Mouse (Mus musculus) embryonic facial prominence, embryonic 12.5 days (tissue): Measurements from ENCODE around the gene Lrch3. TPM values are rescaled to one million over a fixed set of nuclear protein-coding genes. Genes with fewer than 3 reads are reported as not detected.
"Not testable (repeated sequence)": the region's sequence is repeated elsewhere in the genome, so short reads cannot be mapped to it uniquely, and the experiment has no call there.

Experiments used
- ATAC-seq: fragments of 200-750 bp; cut with Nextera tagmentation; 2 replicates; pipeline ENCODE4 v1.8.0; 2017; ENCODE audit not compliant: insufficient number of reproducible peaks, insufficient read depth, low FRiP score, low TSS enrichment
- H3K27ac ChIP-seq: fragments of 300-500 bp; sonication (generic); 2 replicates; pipeline ENCODE4 v1.5.1; 2016; ENCODE audit warnings: mild to moderate bottlenecking
- H3K27me3 ChIP-seq: fragments of 300-500 bp; sonication (generic); 2 replicates; pipeline ENCODE4 v1.6.1; 2016; ENCODE audit warnings: mild to moderate bottlenecking, moderate library complexity
- H3K36me3 ChIP-seq: fragments of 300-500 bp; sonication (generic); 2 replicates; pipeline ENCODE4 v1.6.1; 2016; ENCODE audit warnings: mild to moderate bottlenecking
- H3K4me1 ChIP-seq: fragments of 300-500 bp; sonication (generic); 2 replicates; pipeline ENCODE4 v1.6.1; 2016
- H3K4me2 ChIP-seq: fragments of 300-500 bp; sonication (generic); replicated peaks from 2 replicates; pipeline ENCODE4 v1.6.1; 2016; ENCODE audit warnings: mild to moderate bottlenecking, moderate library complexity
- H3K4me3 ChIP-seq: fragments of 300-500 bp; sonication (generic); 2 replicates; pipeline ENCODE4 v1.5.1; 2016; ENCODE audit warnings: mild to moderate bottlenecking
- H3K9ac ChIP-seq: fragments of 300-500 bp; sonication (generic); 2 replicates; pipeline ENCODE4 v1.6.1; 2016; ENCODE audit warnings: mild to moderate bottlenecking, moderate library complexity
- H3K9me3 ChIP-seq: fragments of 300-500 bp; sonication (generic); 2 replicates; pipeline ENCODE4 v1.6.1; 2016; ENCODE audit warnings: mild to moderate bottlenecking, moderate library complexity
- WGBS: fragments of 180-500 bp; shearing (Covaris S2); methylation state at CpG from one replicate; pipeline ENCODE4 v1.1.7; 2016; 5-methylcytosine and 5-hydroxymethylcytosine counted together
- polyA plus RNA-seq: library from polyadenylated mRNA; unstranded; fragments of >200 nt; fragmentation: Nextera tagmentation; extraction: Ambion mirVana; gene quantifications from 2 replicates; pipeline ENCODE4 v1.2.1, GENCODE M21; 2016

Lrch3 gene
- polyA plus RNA-seq, result 42.6 and 43.7 TPM in 2 replicates

GRCm38 (mm10) chr16:32913937-32914881 is at the start of gene Lrch3:
TSS of gene Lrch3 (plus strand) at chr16:32914100.
- no peaks in the 10 kb centered on the region for H3K27me3 ChIP-seq
- under 1% methylated on average over 85 of the region's 85 CpGs for WGBS
- H3K36me3 ChIP-seq, result no peaks in the 10 kb centered on the region
- H3K9me3 ChIP-seq, result no peaks in the 10 kb centered on the region
- peak within 1 kb of the TSS; percentile 83 for H3K27ac ChIP-seq
- peak; percentile 88 for ATAC-seq
- H3K4me3 ChIP-seq, result peak within 1 kb of the TSS; percentile 97
- H3K4me2 ChIP-seq, result peak within 1 kb of the TSS; percentile 51
- peaks cover 5% of the 10 kb centered on the region; the same call in 1 of the 2 replicates for H3K4me1 ChIP-seq
- H3K9ac ChIP-seq, result peak within 1 kb of the TSS; percentile 93

GRCm38 (mm10) chr16:32865401-32865800 is 48.5 kb upstream of the Lrch3 start:
- no peak overlapping the region for H3K4me3 ChIP-seq
- 92% methylated on average over 4 of the region's 4 CpGs for WGBS
- H3K36me3 ChIP-seq, result peaks cover 6% of the 10 kb centered on the region

GRCm38 (mm10) chr16:32866713-32867112 is 47.2 kb upstream of the Lrch3 start:
- Histone ChIP-seq H3K36me3 (no peaks in the 10 kb centered on the region), H3K4me3 (no peak overlapping the region), H3K4me2 (peak overlapping the region; percentile 74; the same call in 1 of the 2 replicates), H3K9me3 (no peaks in the 10 kb centered on the region), H3K9ac (no peak overlapping the region), H3K27ac (no peak overlapping the region), H3K4me1 (peaks cover 10% of the 10 kb centered on the region; the same call in 1 of the 2 replicates), H3K27me3 (no peaks in the 10 kb centered on the region)
- WGBS, result 82% methylated on average over 5 of the region's 5 CpGs
- ATAC-seq, result no peak

More at GRCm38 (mm10) chr16:32865401-32865800, 48.5 kb upstream of the Lrch3 start:
- Histone ChIP-seq H3K4me1 (peaks cover 10% of the 10 kb centered on the region; the same call in 1 of the 2 replicates), H3K9ac (no peak overlapping the region), H3K27me3 (no peaks in the 10 kb centered on the region), H3K4me2 (no peak overlapping the region), H3K27ac (no peak overlapping the region), H3K9me3 (no peaks in the 10 kb centered on the region)
- no peak for ATAC-seq

GRCm38 (mm10) chr16:32867919-32868552 is 45.9 kb upstream of the Lrch3 start:
- ATAC-seq, result peak; percentile 98
- WGBS, result under 1% methylated on average over 32 of the region's 35 CpGs
- no peaks in the 10 kb centered on the region for H3K27me3 ChIP-seq
- H3K36me3 ChIP-seq, result no peaks in the 10 kb centered on the region
- no peaks in the 10 kb centered on the region for H3K9me3 ChIP-seq
- H3K27ac ChIP-seq, result no peak overlapping the region
- H3K9ac ChIP-seq, result peak overlapping the region; percentile 67
- H3K4me1 ChIP-seq, result peaks cover 10% of the 10 kb centered on the region; the same call in 1 of the 2 replicates
- H3K4me2 ChIP-seq, result peak overlapping the region; percentile 74
- H3K4me3 ChIP-seq, result peak overlapping the region; percentile 72

- Histone ChIP-seq H3K9ac (no peak overlapping the region), H3K9me3 (no peaks in the 10 kb centered on the region), H3K4me3 (no peak overlapping the region), H3K4me1 (peaks cover 10% of the 10 kb centered on the region; the same call in 1 of the 2 replicates), H3K27me3 (no peaks in the 10 kb centered on the region), H3K36me3 (no peaks in the 10 kb centered on the region), H3K27ac (no peak overlapping the region), H3K4me2 (no peak overlapping the region)
- ATAC-seq, result no peak
- WGBS, result 56% methylated on average over 5 of the region's 5 CpGs
These were observed 43.7 kb upstream of the Lrch3 start for GRCm38 (mm10) chr16:32870231-32870630.

- WGBS, result 51% methylated on average over 3 of the region's 3 CpGs
- H3K4me3 ChIP-seq, result no peak overlapping the region
- no peak for ATAC-seq
These were observed 40.5 kb upstream of the Lrch3 start for GRCm38 (mm10) chr16:32873366-32873765.

GRCm38 (mm10) chr16:32875281-32875680 is 38.6 kb upstream of the Lrch3 start:
- H3K27me3 ChIP-seq, H3K27ac ChIP-seq, H3K4me3 ChIP-seq, H3K36me3 ChIP-seq, ATAC-seq, H3K4me2 ChIP-seq, H3K9ac ChIP-seq, H3K9me3 ChIP-seq: not testable (repeated sequence)
- WGBS, result 67% methylated on average over 1 of the region's 1 CpGs
- H3K4me1 ChIP-seq, result peaks cover 10% of the 10 kb centered on the region

More at GRCm38 (mm10) chr16:32873366-32873765, 40.5 kb upstream of the Lrch3 start:
- Histone ChIP-seq H3K4me2 (no peak overlapping the region), H3K27ac (no peak overlapping the region), H3K9ac (no peak overlapping the region), H3K9me3 (no peaks in the 10 kb centered on the region), H3K27me3 (no peaks in the 10 kb centered on the region), H3K4me1 (no peaks in the 10 kb centered on the region), H3K36me3 (no peaks in the 10 kb centered on the region)

GRCm38 (mm10) chr16:32875847-32876246 is 38.1 kb upstream of the Lrch3 start:
- Histone ChIP-seq H3K9me3 (no peaks in the 10 kb centered on the region), H3K4me3 (no peak overlapping the region), H3K4me1 (peaks cover 10% of the 10 kb centered on the region), H3K27ac (no peak overlapping the region), H3K27me3 (no peaks in the 10 kb centered on the region), H3K9ac (no peak overlapping the region), H3K36me3 (0 out of 2 replicates have a peak, but pooled peaks cover 4% of the 10 kb centered on the region), H3K4me2 (no peak overlapping the region)
- 88% methylated on average over 3 of the region's 3 CpGs for WGBS
- no peak for ATAC-seq

GRCm38 (mm10) chr16:32876831-32877230 is 37.1 kb upstream of the Lrch3 start:
- Histone ChIP-seq H3K4me1 (peaks cover 10% of the 10 kb centered on the region), H3K4me2 (peak overlapping the region; percentile 63), H3K36me3 (0 out of 2 replicates have a peak, but pooled peaks cover 4% of the 10 kb centered on the region), H3K27ac (no peak overlapping the region), H3K4me3 (peak overlapping the region; percentile 77), H3K9ac (peak overlapping the region; percentile 86; the same call in 1 of the 2 replicates), H3K9me3 (no peaks in the 10 kb centered on the region), H3K27me3 (no peaks in the 10 kb centered on the region)
- 32% methylated on average over 9 of the region's 9 CpGs for WGBS
- ATAC-seq, result no peak

GRCm38 (mm10) chr16:32877343-32878156 is 36.4 kb upstream of the Lrch3 start, which contains the start of the genes Fyttd1 and Rubcn:
TSS of gene Fyttd1 (plus strand) at chr16:32877500.
TSS of gene Rubcn (minus strand) at chr16:32877766.
- peak within 1 kb of the TSS; percentile 86 for H3K27ac ChIP-seq
- peak within 1 kb of the TSS; percentile 86 for H3K9ac ChIP-seq
- H3K4me3 ChIP-seq, result peak within 1 kb of the TSS; percentile 77
- no peaks in the 10 kb centered on the region for H3K27me3 ChIP-seq
- peak within 1 kb of the TSS; percentile 63 for H3K4me2 ChIP-seq
- under 1% methylated on average over 80 of the region's 83 CpGs for WGBS
- H3K9me3 ChIP-seq, result no peaks in the 10 kb centered on the region
- 0 out of 2 replicates have a peak, but pooled peaks cover 4% of the 10 kb centered on the region for H3K36me3 ChIP-seq
- peak; percentile 97 for ATAC-seq
- peaks cover 10% of the 10 kb centered on the region for H3K4me1 ChIP-seq
